Mouse (Mus musculus): ENCODE measurements around the gene Hist1h2ad. TPM values are rescaled to one million over a fixed set of nuclear protein-coding genes. Genes with fewer than 3 reads are reported as not detected.

The Hist1h2ad gene
- polyA plus RNA-seq, 1 experiment from 2014 or later = not detected

Small RNAs within 50 kb of the gene (microRNA-seq; reads per million reads assigned to microRNA genes)
- gene Gm44297 = not detected
- not detected for gene Gm44359
- gene Gm44394 = not detected

Other genes starting within 250 kb of the Hist1h2ad start
- gene Zfp322a, start 205.2 kb upstream of the Hist1h2ad start, polyA plus RNA-seq (2021; fragmentation: Nextera tagmentation) = 11.8 and 14.7 TPM in 2 replicates
- 7.2 and 7.9 TPM in 2 replicates for gene Abt1, start 150.5 kb upstream of the Hist1h2ad start, polyA plus RNA-seq (2021; fragmentation: Nextera tagmentation)
- not detected in 2 replicates for gene Btn1a1, start 108.5 kb upstream of the Hist1h2ad start, polyA plus RNA-seq (2021; fragmentation: Nextera tagmentation)
- 0.26 and 0.46 TPM in 2 replicates for gene Btn2a2, start 85.5 kb upstream of the Hist1h2ad start, polyA plus RNA-seq (2021; fragmentation: Nextera tagmentation)
- 62.0 and 135 TPM in 2 replicates for gene Hist1h4h, start 43.3 kb upstream of the Hist1h2ad start, polyA plus RNA-seq (2021; fragmentation: Nextera tagmentation)
- gene Hist1h2af, start 40.5 kb upstream of the Hist1h2ad start, polyA plus RNA-seq (2021; fragmentation: Nextera tagmentation) = not detected in 2 replicates
- 1.3 TPM in 1 of 2 replicates, not detected in the other for gene Hist1h3g, start 39.0 kb upstream of the Hist1h2ad start, polyA plus RNA-seq (2021; fragmentation: Nextera tagmentation)
- gene Hist1h2bh, start 31.0 kb upstream of the Hist1h2ad start, polyA plus RNA-seq (2021; fragmentation: Nextera tagmentation) = 0.20 and 0.25 TPM in 2 replicates
- 0.14 TPM in 1 of 2 replicates, not detected in the other for gene Hist1h3f, start 30.3 kb upstream of the Hist1h2ad start, polyA plus RNA-seq (2021; fragmentation: Nextera tagmentation)
- not detected in 2 replicates for gene Hist1h4f, start 22.7 kb upstream of the Hist1h2ad start, polyA plus RNA-seq (2021; fragmentation: Nextera tagmentation)
- gene Hist1h1d, start 21.1 kb upstream of the Hist1h2ad start, polyA plus RNA-seq (2021; fragmentation: Nextera tagmentation) = 0.03 and 0.10 TPM in 2 replicates
- gene Hist1h3e, start 12.0 kb upstream of the Hist1h2ad start, polyA plus RNA-seq (2021; fragmentation: Nextera tagmentation) = 1.1 and 1.8 TPM in 2 replicates
- 8.0 and 8.1 TPM in 2 replicates for gene Hist1h2ae, start 3.2 kb upstream of the Hist1h2ad start, polyA plus RNA-seq (2021; fragmentation: Nextera tagmentation)
- gene Hist1h2bg, start 3.0 kb upstream of the Hist1h2ad start, polyA plus RNA-seq (2021; fragmentation: Nextera tagmentation) = 3.4 and 4.7 TPM in 2 replicates
- gene Hist1h2bf, start 185 bp upstream of the Hist1h2ad start, polyA plus RNA-seq (2021; fragmentation: Nextera tagmentation) = 1.1 TPM in 1 of 2 replicates, not detected in the other
- gene Hist1h3d, start 1.4 kb downstream of the Hist1h2ad start, polyA plus RNA-seq (2021; fragmentation: Nextera tagmentation) = 0.60 and 0.88 TPM in 2 replicates
- gene Hist1h4d, start 7.2 kb downstream of the Hist1h2ad start, polyA plus RNA-seq (2021; fragmentation: Nextera tagmentation) = 7.7 and 14.9 TPM in 2 replicates
- gene Hist1h2be, start 46.7 kb downstream of the Hist1h2ad start, polyA plus RNA-seq (2021; fragmentation: Nextera tagmentation) = 4.3 and 6.3 TPM in 2 replicates
- 9.9 and 12.4 TPM in 2 replicates for gene Hist1h1e, start 48.2 kb downstream of the Hist1h2ad start, polyA plus RNA-seq (2021; fragmentation: Nextera tagmentation)
- gene Hist1h2ac, start 109.6 kb downstream of the Hist1h2ad start, polyA plus RNA-seq (2021; fragmentation: Nextera tagmentation) = 2.2 and 4.2 TPM in 2 replicates
- gene Hist1h2bc, start 109.8 kb downstream of the Hist1h2ad start, polyA plus RNA-seq (2021; fragmentation: Nextera tagmentation) = 125 and 195 TPM in 2 replicates
- gene Hist1h1t, start 121.4 kb downstream of the Hist1h2ad start, polyA plus RNA-seq (2021; fragmentation: Nextera tagmentation) = not detected in 2 replicates
- 3.0 and 6.5 TPM in 2 replicates for gene Hist1h4c, start 124.1 kb downstream of the Hist1h2ad start, polyA plus RNA-seq (2021; fragmentation: Nextera tagmentation)
- 6.8 and 7.3 TPM in 2 replicates for gene Hfe, start 136.5 kb downstream of the Hist1h2ad start, polyA plus RNA-seq (2021; fragmentation: Nextera tagmentation)
- 8.2 and 11.8 TPM in 2 replicates for gene Hist1h1c, start 164.4 kb downstream of the Hist1h2ad start, polyA plus RNA-seq (2021; fragmentation: Nextera tagmentation)
- gene Hist1h3c, start 171.2 kb downstream of the Hist1h2ad start, polyA plus RNA-seq (2021; fragmentation: Nextera tagmentation) = 0.43 and 0.45 TPM in 2 replicates
- gene Hist1h2bb, start 172.4 kb downstream of the Hist1h2ad start, polyA plus RNA-seq (2021; fragmentation: Nextera tagmentation) = 0.92 TPM in 1 of 2 replicates, not detected in the other
- gene Hist1h2ab, start 176.7 kb downstream of the Hist1h2ad start, polyA plus RNA-seq (2021; fragmentation: Nextera tagmentation) = 3.4 and 5.1 TPM in 2 replicates
- gene Hist1h3b, start 177.9 kb downstream of the Hist1h2ad start, polyA plus RNA-seq (2021; fragmentation: Nextera tagmentation) = 0.31 TPM in 1 of 2 replicates, not detected in the other
- not detected in 2 replicates for gene Hist1h4b, start 182.6 kb downstream of the Hist1h2ad start, polyA plus RNA-seq (2021; fragmentation: Nextera tagmentation)
- gene Hist1h4a, start 186.8 kb downstream of the Hist1h2ad start, polyA plus RNA-seq (2021; fragmentation: Nextera tagmentation) = 0.34 TPM in 1 of 2 replicates, not detected in the other
- gene Hist1h3a, start 188.0 kb downstream of the Hist1h2ad start, polyA plus RNA-seq (2021; fragmentation: Nextera tagmentation) = not detected in 2 replicates
- gene Hist1h1a, start 189.3 kb downstream of the Hist1h2ad start, polyA plus RNA-seq (2021; fragmentation: Nextera tagmentation) = 0.20 TPM in 1 of 2 replicates, not detected in the other
- not detected in 2 replicates for gene Trim38, start 195.5 kb downstream of the Hist1h2ad start, polyA plus RNA-seq (2021; fragmentation: Nextera tagmentation)
- not detected in 2 replicates for gene Slc17a2, start 232.6 kb downstream of the Hist1h2ad start, polyA plus RNA-seq (2021; fragmentation: Nextera tagmentation)

Data from layer of hippocampus, adult 6 months (tissue).